Comparison of ENCODE assay signal across 8 mouse cellular contexts in the genomic region with DNA sequence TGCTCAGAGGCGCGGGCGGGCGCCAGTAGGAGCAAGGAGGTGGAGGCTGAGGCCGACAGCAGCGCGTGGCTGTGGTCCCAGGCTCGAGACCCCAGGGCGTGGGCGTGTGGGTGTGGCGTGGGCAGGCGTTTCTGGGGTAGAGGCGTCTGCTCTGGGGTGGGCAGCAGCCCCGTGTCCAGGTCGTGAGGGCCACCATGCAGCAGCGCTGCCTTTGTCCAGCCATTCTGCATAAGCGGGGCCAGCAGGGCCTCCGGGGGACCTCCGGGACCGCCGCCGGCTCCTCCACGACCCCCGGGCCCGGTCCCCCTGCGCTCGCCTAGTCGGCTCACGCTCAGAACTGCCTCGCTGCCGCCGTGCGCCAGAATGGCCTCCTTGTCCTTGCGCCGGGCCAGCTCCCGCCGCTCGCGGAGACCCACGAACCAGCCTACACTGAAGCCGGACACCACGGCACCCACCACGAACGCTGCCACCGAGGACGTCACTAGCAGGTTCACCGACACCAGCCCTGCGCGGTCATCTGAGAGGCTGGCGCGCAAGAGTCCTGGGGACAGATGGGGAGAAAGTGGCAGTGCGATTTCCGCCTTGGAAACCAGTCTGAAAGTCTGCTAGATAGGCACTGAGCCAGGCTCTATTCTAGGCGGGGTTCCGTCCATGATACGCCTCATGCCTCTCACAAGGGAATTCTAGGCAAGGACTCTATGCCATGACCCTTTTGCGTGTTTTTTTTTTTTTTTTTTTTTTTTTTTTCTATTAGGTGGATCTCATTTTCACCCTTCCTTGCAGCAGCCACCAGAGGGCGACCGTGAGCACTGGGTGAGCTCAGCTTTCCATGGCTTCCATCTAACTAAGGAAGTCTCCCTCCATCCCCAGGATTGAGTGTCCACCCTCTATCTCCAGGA. TPM values are rescaled to one million over a fixed set of nuclear protein-coding genes. Genes with fewer than 3 reads are reported as not detected.
DNase-seq lines count a peak whose midpoint lies in the region; ATAC-seq and TF ChIP-seq lines count a peak whose summit lies in the region.

No protein-coding gene starts in this region.

- peaks cover 74% of the 10 kb centered on the region for H3K27me3 ChIP-seq in E14TG2a.4 (ENCODE audit: insufficient read depth, low read length)
- peaks cover 59% of the 10 kb centered on the region for H3K27me3 ChIP-seq in heart, embryonic 14.5 days (ENCODE audit: control insufficient read depth, insufficient read depth, low read length)
- H3K27me3 ChIP-seq in midbrain, embryonic 12.5 days, result peaks cover 66% of the 10 kb centered on the region

- peaks cover 31% of the 10 kb centered on the region for H3K4me1 ChIP-seq in E14TG2a.4 (replicated peaks; ENCODE audit: low read depth, low read length)
- H3K4me1 ChIP-seq in heart, embryonic 14.5 days (ENCODE audit: control insufficient read depth in 2 of 2, insufficient read depth in 2 of 2, low read length in 2 of 2), result peaks cover 10 to 14% of the 10 kb centered on the region in 2 experiments
- peaks cover 8% of the 10 kb centered on the region; the same call in 1 of the 2 replicates for H3K4me1 ChIP-seq in midbrain, embryonic 12.5 days

- peak; percentile 28; the same call in 1 of the 2 replicates for ATAC-seq in frontal cortex, adult (ENCODE audit: low TSS enrichment)
- ATAC-seq in heart, embryonic 14.5 days (ENCODE audit: insufficient number of reproducible peaks, insufficient read depth, low FRiP score, low read depth), result no peak
- ATAC-seq in midbrain, embryonic 12.5 days (ENCODE audit: low FRiP score, low read depth), result peak; percentile 35

- no peak for DNase-seq in frontal cortex, postnatal 14 days (ENCODE audit: low spot score in 2 of 2)
- peak; percentile 63 to 67 for DNase-seq in cerebellum, postnatal 36 days
- peak; percentile 49 to 88 for DNase-seq in kidney, postnatal 36 days
- peak; percentile 42 for DNase-seq in thymus, postnatal 25 days

- peak overlapping the region; percentile 88 for H3K4me2 ChIP-seq in heart, embryonic 14.5 days (ENCODE audit: low read length)
- peak overlapping the region; percentile 54 for H3K4me2 ChIP-seq in midbrain, embryonic 12.5 days (replicated peaks)

- peak overlapping the region; percentile 80 for H3K4me3 ChIP-seq in E14TG2a.4 (replicated peaks; ENCODE audit: low read length)
- peak overlapping the region; percentile 48 to 49 for H3K4me3 ChIP-seq in heart, embryonic 14.5 days (ENCODE audit: control insufficient read depth in 1 of 2, insufficient read depth in 1 of 2, low read depth in 1 of 2, low read length in 2 of 2)
- peak overlapping the region; percentile 35 for H3K4me3 ChIP-seq in midbrain, embryonic 12.5 days

- peak; percentile 89 for TF ChIP-seq CTCF in E14TG2a.4 (conservative IDR thresholded peaks at IDR 0.05; ENCODE audit: low read length)

- H3K9me3 ChIP-seq in E14TG2a.4 (ENCODE audit: low read length), result peaks cover 10% of the 10 kb centered on the region
- peaks cover 18% of the 10 kb centered on the region for H3K9me3 ChIP-seq in heart, embryonic 14.5 days (ENCODE audit: control insufficient read depth, low read length)
- H3K9me3 ChIP-seq in midbrain, embryonic 12.5 days, result peaks cover 15% of the 10 kb centered on the region

- 6% methylated on average over 59 of the region's 59 CpGs for WGBS in heart, embryonic 14.5 days
- 8% methylated on average over 46 of the region's 59 CpGs for WGBS in midbrain, embryonic 12.5 days

- H3K36me3 ChIP-seq in E14TG2a.4 (ENCODE audit: insufficient read depth, low read length), result no peaks in the 10 kb centered on the region
- no peaks in the 10 kb centered on the region for H3K36me3 ChIP-seq in heart, embryonic 14.5 days (ENCODE audit: control insufficient read depth, insufficient read depth, low read length)
- peaks cover 25% of the 10 kb centered on the region for H3K36me3 ChIP-seq in midbrain, embryonic 12.5 days

- H3K27ac ChIP-seq in heart, embryonic 14.5 days (replicated peaks in 1 of 2; ENCODE audit: control insufficient read depth in 1 of 2, insufficient read depth in 1 of 2, low read depth in 2 of 2, low read length in 2 of 2), result no peak overlapping the region
- no peak overlapping the region for H3K27ac ChIP-seq in midbrain, embryonic 12.5 days (replicated peaks)

- H3K9ac ChIP-seq in heart, embryonic 14.5 days (ENCODE audit: low read length), result peak overlapping the region; percentile 70
- 0 out of 2 replicates have a peak overlapping the region, but pooled peaks have one; percentile 41 for H3K9ac ChIP-seq in midbrain, embryonic 12.5 days (replicated peaks)

RNA-seq across cellular contexts. Expression of gene Lrg1, which starts 2.8 kb away (rescaled TPM):
- 0.32 and 0.42 TPM in 2 replicates for polyA plus RNA-seq in heart, embryonic 14.5 days (2014; fragmentation: Nextera tagmentation; extraction: Ambion mirVana)
- polyA plus RNA-seq in midbrain, embryonic 12.5 days (2016; fragmentation: Nextera tagmentation; extraction: Ambion mirVana), result 0.29 TPM in 1 of 2 replicates, not detected in the other

RNA-seq across cellular contexts. Expression of gene Plin5, which starts 7.2 kb away (rescaled TPM):
- 0.88 and 1.1 TPM in 2 replicates for polyA plus RNA-seq in heart, embryonic 14.5 days (2014; fragmentation: Nextera tagmentation; extraction: Ambion mirVana)
- polyA plus RNA-seq in midbrain, embryonic 12.5 days (2016; fragmentation: Nextera tagmentation; extraction: Ambion mirVana), result 0.14 and 0.34 TPM in 2 replicates

RNA-seq across cellular contexts. Expression of gene Plin4, which starts 15.0 kb away (rescaled TPM):
- 0.15 and 0.19 TPM in 2 replicates for polyA plus RNA-seq in heart, embryonic 14.5 days (2014; fragmentation: Nextera tagmentation; extraction: Ambion mirVana)
- 0.09 and 0.10 TPM in 2 replicates for polyA plus RNA-seq in midbrain, embryonic 12.5 days (2016; fragmentation: Nextera tagmentation; extraction: Ambion mirVana)

RNA-seq across cellular contexts. Expression of gene Sema6b, which starts 15.5 kb away (rescaled TPM):
- 0.55 and 0.85 TPM in 2 replicates for polyA plus RNA-seq in heart, embryonic 14.5 days (2014; fragmentation: Nextera tagmentation; extraction: Ambion mirVana)
- 6.5 and 7.9 TPM in 2 replicates for polyA plus RNA-seq in midbrain, embryonic 12.5 days (2016; fragmentation: Nextera tagmentation; extraction: Ambion mirVana)

RNA-seq across cellular contexts. Expression of gene Tnfaip8l1, which starts 37.7 kb away (rescaled TPM):
- polyA plus RNA-seq in heart, embryonic 14.5 days (2014; fragmentation: Nextera tagmentation; extraction: Ambion mirVana), result 8.9 and 9.4 TPM in 2 replicates
- 8.0 and 8.2 TPM in 2 replicates for polyA plus RNA-seq in midbrain, embryonic 12.5 days (2016; fragmentation: Nextera tagmentation; extraction: Ambion mirVana)

Comparison
In these comparisons a context has a peak if more than half of its experiments do, and no peak if none do; other contexts are left out.
1. DNase-seq: peak in cerebellum, postnatal 36 days (2 of 2), kidney, postnatal 36 days (2 of 2) and thymus, postnatal 25 days (single experiment); none in frontal cortex, postnatal 14 days (0 of 2).
2. Peak in every context shown above with its lines, with median percentiles within 50 percentile points of each other: H3K4me3 ChIP-seq.